Mouse (Mus musculus): ENCODE data around the gene Hist1h4k. TPM values are rescaled to one million over a fixed set of nuclear protein-coding genes. Genes with fewer than 3 reads are reported as not detected.
"Not testable (repeated sequence)": the region's sequence is repeated elsewhere in the genome, so short reads cannot be mapped to it uniquely, and the experiment has no call there.

Hist1h4k gene
- total and polyA plus RNA-seq, 2 experiments: 3.6 to 41.2 TPM

DNA sequence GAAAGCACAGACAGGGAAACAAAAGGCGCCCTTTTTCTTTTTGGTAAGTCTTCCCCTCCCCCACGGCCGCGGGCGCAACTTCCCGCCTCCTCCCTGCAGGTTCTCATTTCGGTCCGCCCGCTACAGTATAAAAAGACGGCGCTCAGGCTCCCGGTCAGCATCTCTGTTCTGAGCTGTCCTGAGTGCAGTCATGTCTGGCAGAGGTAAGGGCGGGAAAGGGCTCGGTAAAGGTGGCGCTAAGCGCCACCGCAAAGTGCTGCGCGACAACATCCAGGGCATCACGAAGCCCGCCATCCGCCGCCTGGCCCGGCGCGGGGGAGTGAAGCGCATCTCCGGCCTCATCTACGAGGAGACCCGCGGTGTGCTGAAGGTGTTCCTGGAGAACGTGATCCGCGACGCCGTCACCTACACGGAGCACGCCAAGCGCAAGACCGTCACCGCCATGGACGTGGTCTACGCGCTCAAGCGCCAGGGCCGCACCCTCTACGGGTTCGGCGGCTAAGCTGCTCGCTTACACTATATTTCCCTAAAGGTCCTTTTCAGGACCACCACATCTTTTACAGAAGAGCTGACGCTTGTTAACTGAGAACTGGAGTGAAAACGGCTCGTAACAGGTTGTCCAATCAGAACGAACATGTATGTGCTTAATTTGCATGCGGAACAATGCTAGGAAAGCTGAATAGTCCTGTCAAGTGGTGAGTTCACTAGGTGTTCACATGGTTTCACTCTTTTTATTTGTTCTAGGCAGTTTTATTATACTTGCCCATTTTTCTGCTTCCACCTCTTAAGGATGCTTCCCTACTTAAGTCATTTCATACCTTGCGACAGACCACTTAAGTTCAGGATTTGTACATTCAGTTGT, 15.2 kb downstream of the Hist1h4k start, which contains the start of gene Hist1h4j:
Hist1h4j (plus strand) TSS at position 159 of the 862 bp plus-strand sequence.
- H3K27ac ChIP-seq (replicated peaks; ENCODE audit: insufficient read depth, low read depth, low read length): 0 out of 2 replicates have a peak within 1 kb of the TSS, but pooled peaks have one; percentile 12
- peak within 1 kb of the TSS; percentile 93 for H3K4me3 ChIP-seq (ENCODE audit: insufficient read depth, low read depth, low read length)
- peak within 1 kb of the TSS; percentile 57 for H3K9ac ChIP-seq (ENCODE audit: low read depth, low read length)
- H3K79me2 ChIP-seq (ENCODE audit: control insufficient read depth, insufficient read depth, low read length); H3K27me3 ChIP-seq (ENCODE audit: control insufficient read depth, insufficient read depth, low read length); H3K4me1 ChIP-seq (ENCODE audit: control insufficient read depth, insufficient read depth, low read length); H3K36me3 ChIP-seq (ENCODE audit: control insufficient read depth, insufficient read depth, low read length): not testable (repeated sequence)
- 2% methylated on average over 47 of the region's 56 CpGs for WGBS
- TF ChIP-seq POLR2A (IDR thresholded peaks at IDR 0.05; ENCODE audit: extremely low read depth, insufficient read depth, low read length): peak; percentile 70
- DNase-seq (ENCODE audit: extremely low read depth, low read depth, low spot score): peak; percentile 38

DNA sequence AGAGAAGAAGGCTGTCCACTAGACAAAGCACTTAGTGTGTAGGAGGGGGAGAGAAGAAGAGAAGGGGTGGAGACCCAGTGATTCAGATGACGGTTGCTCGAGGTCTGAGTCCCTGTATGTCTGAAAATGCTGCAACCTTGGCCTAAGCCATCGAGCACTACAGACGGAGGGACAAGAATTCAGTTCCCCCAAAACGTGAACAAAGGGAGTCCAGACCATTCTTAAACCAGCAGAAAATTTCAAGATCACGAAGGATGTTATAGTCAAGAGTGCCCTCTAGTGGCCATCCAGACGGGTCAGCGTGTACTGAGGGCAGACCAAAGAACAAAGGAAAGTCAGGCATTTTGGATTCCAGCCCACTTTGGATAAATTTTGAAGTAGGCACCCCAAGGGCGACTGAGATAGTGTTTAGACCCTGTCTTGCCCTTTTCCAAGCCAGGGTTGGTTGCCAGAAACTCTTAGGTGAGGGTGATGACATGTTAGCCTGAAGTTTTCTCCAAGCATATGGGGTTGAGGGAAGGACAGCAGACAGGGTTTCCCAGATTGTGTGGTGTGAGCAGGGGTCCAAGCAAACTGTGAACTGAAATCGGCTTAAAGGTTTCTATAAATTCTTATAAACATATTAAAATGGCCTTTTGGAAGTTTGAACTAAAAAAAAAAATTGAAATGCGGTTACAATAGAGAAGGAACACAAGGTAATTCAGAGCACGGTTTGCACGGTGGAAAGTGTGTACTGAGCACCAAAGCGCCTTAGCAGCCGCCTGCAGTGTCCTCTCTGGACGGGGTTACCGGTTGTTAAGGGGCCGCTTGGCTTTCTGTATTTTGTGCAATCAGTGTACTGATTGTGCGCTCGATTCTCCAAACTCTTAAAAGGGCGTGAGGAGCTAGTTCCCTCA, 16.0 kb downstream of the Hist1h4k start:
- peak; percentile 73 for DNase-seq (ENCODE audit: extremely low read depth, low read depth, low spot score)

DNA sequence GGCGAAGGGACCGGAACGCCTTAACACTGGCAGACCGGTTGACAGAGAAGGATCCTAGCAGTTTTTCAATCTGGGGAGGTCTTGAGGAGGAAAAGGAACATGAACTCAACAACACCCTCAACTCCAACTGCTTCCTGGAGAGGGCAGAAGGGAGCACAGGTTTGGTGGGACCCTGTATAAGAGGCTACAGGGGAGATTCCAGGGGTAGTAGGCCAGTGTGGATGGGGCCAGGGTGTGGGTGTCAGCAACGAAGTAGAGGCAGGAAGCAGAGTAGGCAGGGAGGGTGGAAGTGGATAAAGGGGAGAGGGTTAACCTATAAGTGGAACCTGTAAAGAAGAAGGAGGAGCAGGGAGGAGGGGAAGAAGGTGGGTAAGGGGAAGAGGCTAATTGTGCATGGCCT, 16.8 kb downstream of the Hist1h4k start:
- Histone ChIP-seq H3K27me3 (ENCODE audit: control insufficient read depth, insufficient read depth, low read length) (no peaks in the 10 kb centered on the region), H3K27ac (replicated peaks; ENCODE audit: insufficient read depth, low read depth, low read length) (no peak overlapping the region), H3K9ac (ENCODE audit: low read depth, low read length) (no peak overlapping the region), H3K4me3 (ENCODE audit: insufficient read depth, low read depth, low read length) (no peak overlapping the region), H3K79me2 (ENCODE audit: control insufficient read depth, insufficient read depth, low read length) (no peaks in the 10 kb centered on the region), H3K36me3 (ENCODE audit: control insufficient read depth, insufficient read depth, low read length) (no peaks in the 10 kb centered on the region), H3K4me1 (ENCODE audit: control insufficient read depth, insufficient read depth, low read length) (peaks cover 7% of the 10 kb centered on the region)
- no peak for DNase-seq (ENCODE audit: extremely low read depth, low read depth, low spot score)
- no peak for TF ChIP-seq CTCF (IDR thresholded peaks at IDR 0.05; ENCODE audit: low read depth, low read length)
- 85% methylated on average over 5 of the region's 5 CpGs for WGBS

More for the DNA sequence above, 16.0 kb downstream of the Hist1h4k start:
- Histone ChIP-seq H3K4me1 (ENCODE audit: control insufficient read depth, insufficient read depth, low read length) (peaks cover 7% of the 10 kb centered on the region), H3K79me2 (ENCODE audit: control insufficient read depth, insufficient read depth, low read length) (no peaks in the 10 kb centered on the region), H3K27ac (replicated peaks; ENCODE audit: insufficient read depth, low read depth, low read length) (0 out of 2 replicates have a peak overlapping the region, but pooled peaks have one; percentile 12), H3K36me3 (ENCODE audit: control insufficient read depth, insufficient read depth, low read length) (no peaks in the 10 kb centered on the region), H3K27me3 (ENCODE audit: control insufficient read depth, insufficient read depth, low read length) (no peaks in the 10 kb centered on the region), H3K9ac (ENCODE audit: low read depth, low read length) (peak overlapping the region; percentile 29; the same call in 1 of the 2 replicates), H3K4me3 (ENCODE audit: insufficient read depth, low read depth, low read length) (peak overlapping the region; percentile 93)
- TF ChIP-seq CTCF (IDR thresholded peaks at IDR 0.05; ENCODE audit: low read depth, low read length) (peak; percentile 66; the same call in 1 of the 2 replicates), POLR2A (IDR thresholded peaks at IDR 0.05; ENCODE audit: extremely low read depth, insufficient read depth, low read length) (no peak)
- WGBS: 2% methylated on average over 21 of the region's 21 CpGs

DNA sequence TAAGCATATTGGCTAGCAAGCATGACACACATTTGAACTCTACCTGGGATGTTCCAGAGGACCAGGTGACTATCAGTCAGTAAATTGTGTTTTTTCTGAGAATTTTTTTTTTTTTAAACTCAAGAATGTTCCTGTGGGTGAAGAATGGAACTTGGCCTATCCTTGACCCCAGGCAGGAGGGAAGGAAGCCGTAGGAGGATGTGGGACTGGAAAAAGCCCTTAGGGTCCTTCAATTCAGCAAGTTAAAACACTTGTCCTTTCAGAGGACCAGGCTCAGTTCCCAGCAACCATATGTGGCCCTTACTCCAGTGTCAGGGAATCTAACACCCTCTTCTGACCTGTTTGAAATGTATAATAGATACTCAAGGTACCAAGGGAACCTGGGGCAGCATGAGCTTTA, 20.8 kb downstream of the Hist1h4k start:
- Histone ChIP-seq H3K79me2 (ENCODE audit: control insufficient read depth, insufficient read depth, low read length) (no peaks in the 10 kb centered on the region), H3K4me3 (ENCODE audit: insufficient read depth, low read depth, low read length) (no peak overlapping the region), H3K9ac (ENCODE audit: low read depth, low read length) (no peak overlapping the region), H3K4me1 (ENCODE audit: control insufficient read depth, insufficient read depth, low read length) (peaks cover 2% of the 10 kb centered on the region), H3K36me3 (ENCODE audit: control insufficient read depth, insufficient read depth, low read length) (no peaks in the 10 kb centered on the region), H3K27ac (replicated peaks; ENCODE audit: insufficient read depth, low read depth, low read length) (no peak overlapping the region), H3K27me3 (ENCODE audit: control insufficient read depth, insufficient read depth, low read length) (no peaks in the 10 kb centered on the region)
- no peak for TF ChIP-seq POLR2A (IDR thresholded peaks at IDR 0.05; ENCODE audit: extremely low read depth, insufficient read depth, low read length)
- TF ChIP-seq CTCF (IDR thresholded peaks at IDR 0.05; ENCODE audit: low read depth, low read length): no peak
- no peak for DNase-seq (ENCODE audit: extremely low read depth, low read depth, low spot score)
- WGBS: 70% methylated on average over 1 of the region's 1 CpGs

DNA sequence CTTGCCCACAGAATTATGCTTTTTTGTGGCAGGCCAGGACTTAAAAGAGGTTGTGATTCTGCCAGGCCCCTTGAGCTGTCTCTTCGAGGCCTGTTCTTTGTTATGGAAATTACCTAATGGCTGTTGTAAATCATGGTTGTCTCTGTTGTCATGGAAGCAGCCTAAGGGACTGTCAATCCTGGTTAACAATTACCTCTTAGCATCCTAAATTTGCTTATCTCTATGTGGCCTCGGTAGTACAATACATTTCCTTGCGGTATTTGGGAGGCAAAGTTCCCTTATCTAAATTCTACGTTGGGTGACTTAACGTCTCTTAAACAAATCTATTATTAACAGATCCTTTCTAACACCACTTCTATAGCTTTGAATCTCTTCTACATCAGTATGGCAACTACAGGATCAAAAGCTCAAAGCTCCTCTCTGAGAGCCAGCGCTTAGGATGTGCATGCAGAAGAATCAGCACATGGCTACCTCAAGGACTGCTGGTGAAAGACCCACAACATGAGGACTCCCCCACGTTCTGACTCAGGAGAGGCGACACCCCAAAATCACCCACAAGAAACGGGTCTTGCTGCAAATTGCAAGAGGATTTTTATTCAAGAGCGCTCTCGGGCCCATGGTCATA, 22.2 kb downstream of the Hist1h4k start:
- Histone ChIP-seq H3K4me3 (ENCODE audit: insufficient read depth, low read depth, low read length) (no peak overlapping the region), H3K4me1 (ENCODE audit: control insufficient read depth, insufficient read depth, low read length) (no peaks in the 10 kb centered on the region), H3K36me3 (ENCODE audit: control insufficient read depth, insufficient read depth, low read length) (no peaks in the 10 kb centered on the region), H3K27me3 (ENCODE audit: control insufficient read depth, insufficient read depth, low read length) (no peaks in the 10 kb centered on the region), H3K27ac (replicated peaks; ENCODE audit: insufficient read depth, low read depth, low read length) (no peak overlapping the region), H3K9ac (ENCODE audit: low read depth, low read length) (no peak overlapping the region), H3K79me2 (ENCODE audit: control insufficient read depth, insufficient read depth, low read length) (no peaks in the 10 kb centered on the region)
- DNase-seq (ENCODE audit: extremely low read depth, low read depth, low spot score): no peak
- TF ChIP-seq CTCF (IDR thresholded peaks at IDR 0.05; ENCODE audit: low read depth, low read length) (no peak), POLR2A (IDR thresholded peaks at IDR 0.05; ENCODE audit: extremely low read depth, insufficient read depth, low read length) (no peak)
- 68% methylated on average over 11 of the region's 11 CpGs for WGBS

All from liver, adult 2 months (tissue).